Mouse (Mus musculus): ENCODE measurements around the gene Pmm1.

- TF ChIP-seq POLR2A (IDR thresholded peaks at IDR 0.05; ENCODE audit: insufficient read length, low read depth) (no peak), TCF12 (IDR thresholded peaks at IDR 0.05; ENCODE audit: insufficient read depth, poor library complexity, severe bottlenecking) (no peak)
Measured at GRCm38 (mm10) chr15:81915663-81916062, 45.1 kb downstream of the Pmm1 start.

Measured in myocyte (in vitro differentiated cells).